In genomic region chr9:53376820-53377219, GRCm38 (mm10) we compare ENCODE assay signal across 12 mouse cellular contexts. TPM values are rescaled to one million over a fixed set of nuclear protein-coding genes. Genes with fewer than 3 reads are reported as not detected.
A peak's percentile ranks its signal among the peaks of the same experiment; 100 is the strongest.
DNase-seq lines count a peak whose midpoint lies in the region; ATAC-seq and TF ChIP-seq lines count a peak whose summit lies in the region.
"Had no signal": no experiment of that assay in that cellular context is flagged by ENCODE, and none has a peak within 500 bp of the region (broad histone marks: within the 10 kb centered on the region; RNA-seq: fewer than 3 reads in every experiment).

No protein-coding gene starts in this region.

- H3K27ac ChIP-seq in hindbrain, postnatal 0 days, result no peak overlapping the region
- no peak overlapping the region for H3K27ac ChIP-seq in hindbrain, embryonic 10.5 days
- no peak overlapping the region for H3K27ac ChIP-seq in heart, embryonic 11.5 days (ENCODE audit: low read depth, low read length)
- H3K27ac ChIP-seq in heart, embryonic 12.5 days (ENCODE audit: poor library complexity, severe bottlenecking), result no peak overlapping the region
- H3K27ac ChIP-seq: neural tube, embryonic 12.5 days had no signal

- H3K4me1 ChIP-seq in hindbrain, postnatal 0 days (ENCODE audit: insufficient read depth, low read length), result no peaks in the 10 kb centered on the region
- H3K4me1 ChIP-seq in hindbrain, embryonic 10.5 days (replicated peaks), result no peaks in the 10 kb centered on the region
- no peaks in the 10 kb centered on the region for H3K4me1 ChIP-seq in heart, embryonic 11.5 days (ENCODE audit: control insufficient read depth, insufficient read depth, low read length)
- H3K4me1 ChIP-seq in heart, embryonic 12.5 days (replicated peaks), result 0 out of 2 replicates have a peak, but pooled peaks cover 4% of the 10 kb centered on the region
- H3K4me1 ChIP-seq: neural tube, embryonic 12.5 days had no signal

- intact Hi-C loops in left cerebral cortex, postnatal 25 days (cut with DNase I), result no loop called here

- no peaks in the 10 kb centered on the region for H3K27me3 ChIP-seq in hindbrain, postnatal 0 days (ENCODE audit: insufficient read depth, low read length)
- H3K27me3 ChIP-seq in hindbrain, embryonic 10.5 days (ENCODE audit: insufficient read depth, poor library complexity, severe bottlenecking), result no peaks in the 10 kb centered on the region
- H3K27me3 ChIP-seq in heart, embryonic 11.5 days (ENCODE audit: control insufficient read depth, insufficient read depth, low read length), result no peaks in the 10 kb centered on the region
- no peaks in the 10 kb centered on the region for H3K27me3 ChIP-seq in heart, embryonic 12.5 days (replicated peaks)
- H3K27me3 ChIP-seq: heart, embryonic 15.5 days; neural tube, embryonic 12.5 days had no signal

- no peak overlapping the region for H3K4me2 ChIP-seq in hindbrain, postnatal 0 days (ENCODE audit: low read depth, low read length)
- H3K4me2 ChIP-seq in heart, embryonic 11.5 days, result no peak overlapping the region
- H3K4me2 ChIP-seq in heart, embryonic 12.5 days, result no peak overlapping the region
- H3K4me2 ChIP-seq: heart, embryonic 15.5 days; neural tube, embryonic 12.5 days had no signal

- H3K9me3 ChIP-seq in hindbrain, postnatal 0 days (ENCODE audit: low read length), result no peaks in the 10 kb centered on the region
- H3K9me3 ChIP-seq in hindbrain, embryonic 10.5 days, result no peaks in the 10 kb centered on the region
- H3K9me3 ChIP-seq in heart, embryonic 11.5 days (replicated peaks; ENCODE audit: control insufficient read depth, low read length), result no peaks in the 10 kb centered on the region
- no peaks in the 10 kb centered on the region for H3K9me3 ChIP-seq in heart, embryonic 12.5 days (replicated peaks)
- H3K9me3 ChIP-seq: heart, embryonic 15.5 days; neural tube, embryonic 12.5 days had no signal

- WGBS in hindbrain, postnatal 0 days, result 84% methylated on average over 13 of the region's 13 CpGs
- 82% methylated on average over 13 of the region's 13 CpGs for WGBS in hindbrain, embryonic 10.5 days
- 80% methylated on average over 13 of the region's 13 CpGs for WGBS in heart, embryonic 11.5 days (ENCODE audit: insufficient replicate concordance)
- WGBS in heart, embryonic 12.5 days, result 82% methylated on average over 13 of the region's 13 CpGs

- TF ChIP-seq CTCF in hindbrain, postnatal 0 days (IDR thresholded peaks at IDR 0.05; ENCODE audit: low read depth), result peak; percentile 22; the same call in 1 of the 2 replicates

- no peak overlapping the region for H3K4me3 ChIP-seq in hindbrain, postnatal 0 days (ENCODE audit: low read length)
- H3K4me3 ChIP-seq in hindbrain, embryonic 10.5 days, result no peak overlapping the region
- no peak overlapping the region for H3K4me3 ChIP-seq in heart, embryonic 11.5 days (ENCODE audit: low read depth, low read length)
- no peak overlapping the region for H3K4me3 ChIP-seq in heart, embryonic 12.5 days
- H3K4me3 ChIP-seq: heart, embryonic 15.5 days; neural tube, embryonic 12.5 days had no signal

- H3K9ac ChIP-seq in hindbrain, postnatal 0 days (replicated peaks; ENCODE audit: low read length), result no peak overlapping the region
- H3K9ac ChIP-seq in heart, embryonic 11.5 days (ENCODE audit: low read depth, low read length), result no peak overlapping the region
- H3K9ac ChIP-seq in heart, embryonic 12.5 days, result no peak overlapping the region
- H3K9ac ChIP-seq: heart, embryonic 15.5 days; neural tube, embryonic 12.5 days had no signal

- DNase-seq in hindbrain, postnatal 0 days (ENCODE audit: low spot score), result no peak
- DNase-seq in hindbrain, embryonic 10.5 days (ENCODE audit: low spot score), result no peak
- peak; percentile 24 for DNase-seq in CD4-positive helper T cell, adult 2 months (ENCODE audit: low read depth, low spot score)
- DNase-seq in T-cell, adult 2 months (ENCODE audit: low spot score), result peak; percentile 36
- DNase-seq in naive thymus-derived CD4-positive, alpha-beta T cell, adult 2 months (ENCODE audit: low read depth), result peak; percentile 43
- DNase-seq in left cerebral cortex, postnatal 25 days (ENCODE audit: low spot score in 2 of 2), result no peak
- DNase-seq: cerebellum, adult 9-11 months; layer of hippocampus, adult 9-11 months had no signal

- H3K36me3 ChIP-seq in hindbrain, postnatal 0 days (ENCODE audit: insufficient read depth, low read length), result no peaks in the 10 kb centered on the region
- H3K36me3 ChIP-seq in hindbrain, embryonic 10.5 days, result no peaks in the 10 kb centered on the region
- no peaks in the 10 kb centered on the region for H3K36me3 ChIP-seq in heart, embryonic 11.5 days (ENCODE audit: control insufficient read depth, insufficient read depth, low read length)
- no peaks in the 10 kb centered on the region for H3K36me3 ChIP-seq in heart, embryonic 12.5 days
- H3K36me3 ChIP-seq: heart, embryonic 15.5 days; neural tube, embryonic 12.5 days had no signal

- no peak for ATAC-seq in hindbrain, postnatal 0 days
- no peak for ATAC-seq in heart, embryonic 11.5 days (replicated peaks; ENCODE audit: insufficient number of reproducible peaks, low FRiP score, low TSS enrichment)
- no peak for ATAC-seq in heart, embryonic 12.5 days (ENCODE audit: insufficient number of reproducible peaks, low FRiP score)

RNA-seq across cellular contexts. Expression of gene Kdelc2, which starts 7.0 kb away (rescaled TPM):
- total RNA-seq in hindbrain, postnatal 0 days (2014; rRNA removed), result 5.5 and 6.8 TPM in 2 replicates
- 8.1 and 8.7 TPM in 2 replicates for polyA plus RNA-seq in hindbrain, postnatal 0 days (2015; fragmentation: Nextera tagmentation; extraction: Ambion mirVana)
- 8.6 and 10.9 TPM in 2 replicates for polyA plus RNA-seq in hindbrain, embryonic 10.5 days (2016; fragmentation: Nextera tagmentation; extraction: Ambion mirVana)
- total RNA-seq in left cerebral cortex, postnatal 25 days (2021), result 1 to 10 TPM; 6.8 to 7.2 TPM
- 19.3 and 20.9 TPM in 2 replicates for polyA plus RNA-seq in heart, embryonic 11.5 days (2014; fragmentation: Nextera tagmentation; extraction: Ambion mirVana)
- 24.2 and 27.1 TPM in 2 replicates for polyA plus RNA-seq in heart, embryonic 12.5 days (2016; fragmentation: Nextera tagmentation; extraction: Ambion mirVana)

RNA-seq across cellular contexts. Expression of gene 4930550C14Rik, which starts 25.3 kb away (rescaled TPM):
- total RNA-seq in hindbrain, postnatal 0 days (2014; rRNA removed), result 0.18 and 0.26 TPM in 2 replicates
- polyA plus RNA-seq in hindbrain, postnatal 0 days (2015; fragmentation: Nextera tagmentation; extraction: Ambion mirVana), result 0.49 and 0.59 TPM in 2 replicates
- polyA plus RNA-seq in hindbrain, embryonic 10.5 days (2016; fragmentation: Nextera tagmentation; extraction: Ambion mirVana), result 0.25 and 0.27 TPM in 2 replicates
- total RNA-seq in left cerebral cortex, postnatal 25 days (2021), result under 1 TPM; 0.32 to 0.57 TPM
- 0.30 and 0.54 TPM in 2 replicates for polyA plus RNA-seq in heart, embryonic 11.5 days (2014; fragmentation: Nextera tagmentation; extraction: Ambion mirVana)
- polyA plus RNA-seq in heart, embryonic 12.5 days (2016; fragmentation: Nextera tagmentation; extraction: Ambion mirVana), result 0.23 and 1.0 TPM in 2 replicates

Comparison
In these comparisons a context has a peak if more than half of its experiments do, and no peak if none do; other contexts are left out.
1. DNase-seq: peak in CD4-positive helper T cell, adult 2 months (single experiment), T-cell, adult 2 months (single experiment) and naive thymus-derived CD4-positive, alpha-beta T cell, adult 2 months (single experiment); none in hindbrain, postnatal 0 days (single experiment), hindbrain, embryonic 10.5 days (single experiment) and left cerebral cortex, postnatal 25 days (0 of 2).